Mouse (Mus musculus) heart, embryonic 16.5 days (tissue): Measurements from ENCODE around the gene Kcnj14. TPM values are rescaled to one million over a fixed set of nuclear protein-coding genes. Genes with fewer than 3 reads are reported as not detected.
A peak's percentile ranks its signal among the peaks of the same experiment; 100 is the strongest.

Experiments
- ATAC-seq: fragments of 200-750 bp; cut with Nextera tagmentation; replicated peaks from 2 replicates; pipeline ENCODE4 v1.8.0; 2017; ENCODE audit warnings: moderate number of reproducible peaks; ENCODE audit not compliant: insufficient read depth, low FRiP score; ENCODE audit errors: extremely low read depth
- H3K27ac ChIP-seq: fragments of 300-500 bp; sonication (generic); 2 replicates; pipeline ENCODE4 v1.5.1; 2014; ENCODE audit warnings: mild to moderate bottlenecking, low read length, control low read depth, moderate library complexity
- H3K27me3 ChIP-seq: fragments of 300-500 bp; sonication (generic); 2 replicates; pipeline ENCODE4 v1.6.1; 2014; ENCODE audit warnings: low read length, mixed read lengths; ENCODE audit not compliant: control insufficient read depth, insufficient read depth
- H3K36me3 ChIP-seq: fragments of 300-500 bp; sonication (generic); 2 replicates; pipeline ENCODE4 v1.6.1; 2014; ENCODE audit not compliant: control insufficient read depth, insufficient read depth
- H3K4me1 ChIP-seq: fragments of 300-500 bp; sonication (generic); 2 replicates; pipeline ENCODE4 v1.6.1; 2014; ENCODE audit warnings: low read length, mixed read lengths; ENCODE audit not compliant: control insufficient read depth, insufficient read depth
- H3K4me2 ChIP-seq: fragments of 300-500 bp; sonication (generic); 2 replicates; pipeline ENCODE4 v1.6.1; 2014; ENCODE audit warnings: low read depth, mild to moderate bottlenecking, control low read depth, low read length
- H3K4me3 ChIP-seq: fragments of 300-500 bp; sonication (generic); 2 replicates; pipeline ENCODE4 v1.5.1; 2014; ENCODE audit warnings: mild to moderate bottlenecking, control low read depth, low read length
- H3K9ac ChIP-seq: fragments of 300-500 bp; sonication (generic); 2 replicates; pipeline ENCODE4 v1.6.1; 2014; ENCODE audit warnings: low read length, control low read depth
- H3K9me3 ChIP-seq: fragments of 300-500 bp; sonication (generic); replicated peaks from 2 replicates; pipeline ENCODE4 v1.6.1; 2016; ENCODE audit warnings: low read length; ENCODE audit not compliant: control insufficient read depth
- WGBS: fragments of 180-500 bp; shearing (Covaris S2); extraction: QIAGEN DNeasy Blood & Tissue Kit; methylation state at CpG from one replicate; pipeline ENCODE4 v1.1.7; 2014; 5-methylcytosine and 5-hydroxymethylcytosine counted together
- polyA plus RNA-seq: library from polyadenylated mRNA; unstranded; fragments of >200 nt; fragmentation: Nextera tagmentation; extraction: Ambion mirVana; gene quantifications from 2 replicates; pipeline ENCODE4 v1.2.1, GENCODE M21; 2015

Kcnj14 gene
- polyA plus RNA-seq = 0.50 and 0.57 TPM in 2 replicates

- no peak within 1 kb of the TSS for H3K9ac ChIP-seq
- no peak within 1 kb of the TSS for H3K4me3 ChIP-seq
- H3K4me2 ChIP-seq = no peak within 1 kb of the TSS
- no peaks in the 10 kb centered on the region for H3K9me3 ChIP-seq
- WGBS = 60% methylated on average over 7 of the region's 7 CpGs
- H3K36me3 ChIP-seq = peaks cover 34% of the 10 kb centered on the region
- peaks cover under 1% of the 10 kb centered on the region; the same call in 1 of the 2 replicates for H3K4me1 ChIP-seq
- ATAC-seq = no peak
- H3K27me3 ChIP-seq = no peaks in the 10 kb centered on the region
- no peak within 1 kb of the TSS for H3K27ac ChIP-seq
Measured at GRCm38 (mm10) chr7:45824598-45824997, at the start of gene Kcnj14. Gene Kcnj14, minus strand, starts transcription at chr7:45824782.

GRCm38 (mm10) chr7:45873061-45873947, 48.7 kb upstream of the Kcnj14 start:
- Histone ChIP-seq H3K4me3 (peak overlapping the region; percentile 78), H3K9me3 (no peaks in the 10 kb centered on the region), H3K9ac (peak overlapping the region; percentile 97), H3K27me3 (peaks cover 25% of the 10 kb centered on the region), H3K4me1 (peaks cover 36% of the 10 kb centered on the region), H3K27ac (peak overlapping the region; percentile 92), H3K36me3 (peaks cover 35% of the 10 kb centered on the region), H3K4me2 (peak overlapping the region; percentile 81)
- 2% methylated on average over 28 of the region's 28 CpGs for WGBS
- peak; percentile 60 for ATAC-seq

GRCm38 (mm10) chr7:45872624-45873023, 48.0 kb upstream of the Kcnj14 start, which contains the start of gene Kdelr1:
Gene Kdelr1, plus strand, starts transcription at chr7:45872772.
- H3K4me3 ChIP-seq = peak within 1 kb of the TSS; percentile 78
- peak within 1 kb of the TSS; percentile 92 for H3K27ac ChIP-seq
- peaks cover 31% of the 10 kb centered on the region for H3K27me3 ChIP-seq
- WGBS = under 1% methylated on average over 18 of the region's 18 CpGs
- H3K4me1 ChIP-seq = peaks cover 36% of the 10 kb centered on the region
- ATAC-seq = peak; percentile 76
- peak within 1 kb of the TSS; percentile 97 for H3K9ac ChIP-seq
- peaks cover 31% of the 10 kb centered on the region for H3K36me3 ChIP-seq
- H3K9me3 ChIP-seq = no peaks in the 10 kb centered on the region
- peak within 1 kb of the TSS; percentile 81 for H3K4me2 ChIP-seq

GRCm38 (mm10) chr7:45870282-45871058, 45.9 kb upstream of the Kcnj14 start:
- peak overlapping the region; percentile 25 for H3K4me3 ChIP-seq
- no peaks in the 10 kb centered on the region for H3K9me3 ChIP-seq
- peaks cover 12% of the 10 kb centered on the region for H3K36me3 ChIP-seq
- peaks cover 36% of the 10 kb centered on the region for H3K4me1 ChIP-seq
- WGBS = 3% methylated on average over 30 of the region's 30 CpGs
- no peak for ATAC-seq
- H3K27me3 ChIP-seq = peaks cover 41% of the 10 kb centered on the region
- H3K9ac ChIP-seq = 0 out of 2 replicates have a peak overlapping the region, but pooled peaks have one; percentile 42
- H3K4me2 ChIP-seq = peak overlapping the region; percentile 59
- no peak overlapping the region for H3K27ac ChIP-seq

- WGBS = 4% methylated on average over 13 of the region's 14 CpGs
- H3K4me3 ChIP-seq = peak overlapping the region; percentile 28
- no peak overlapping the region for H3K27ac ChIP-seq
- H3K9ac ChIP-seq = peak overlapping the region; percentile 61
- H3K4me1 ChIP-seq = peaks cover 33% of the 10 kb centered on the region
- no peak for ATAC-seq
- peak overlapping the region; percentile 59 for H3K4me2 ChIP-seq
- no peaks in the 10 kb centered on the region for H3K9me3 ChIP-seq
- peaks cover 41% of the 10 kb centered on the region for H3K27me3 ChIP-seq
- peaks cover 7% of the 10 kb centered on the region for H3K36me3 ChIP-seq
Measured at GRCm38 (mm10) chr7:45869787-45870186, 45.2 kb upstream of the Kcnj14 start.

GRCm38 (mm10) chr7:45869107-45869670, 44.6 kb upstream of the Kcnj14 start:
- peak overlapping the region; percentile 28 for H3K4me3 ChIP-seq
- WGBS = 17% methylated on average over 8 of the region's 8 CpGs
- no peak for ATAC-seq
- peaks cover 27% of the 10 kb centered on the region for H3K4me1 ChIP-seq
- H3K36me3 ChIP-seq = peaks cover 2% of the 10 kb centered on the region; the same call in 1 of the 2 replicates
- H3K4me2 ChIP-seq = peak overlapping the region; percentile 59
- H3K9ac ChIP-seq = peak overlapping the region; percentile 61
- H3K9me3 ChIP-seq = no peaks in the 10 kb centered on the region
- peaks cover 41% of the 10 kb centered on the region for H3K27me3 ChIP-seq
- H3K27ac ChIP-seq = no peak overlapping the region

GRCm38 (mm10) chr7:45867871-45868270, 43.3 kb upstream of the Kcnj14 start:
- 33% methylated on average over 2 of the region's 2 CpGs for WGBS
- Histone ChIP-seq H3K4me2 (no peak overlapping the region), H3K27me3 (peaks cover 41% of the 10 kb centered on the region), H3K4me1 (peaks cover 20% of the 10 kb centered on the region), H3K9ac (no peak overlapping the region), H3K36me3 (no peaks in the 10 kb centered on the region), H3K27ac (no peak overlapping the region), H3K4me3 (no peak overlapping the region), H3K9me3 (no peaks in the 10 kb centered on the region)
- ATAC-seq = no peak

GRCm38 (mm10) chr7:45865925-45866910, 41.6 kb upstream of the Kcnj14 start:
- Histone ChIP-seq H3K9me3 (no peaks in the 10 kb centered on the region), H3K9ac (peak overlapping the region; percentile 88), H3K36me3 (no peaks in the 10 kb centered on the region), H3K27me3 (peaks cover 32% of the 10 kb centered on the region), H3K4me3 (peak overlapping the region; percentile 57), H3K4me1 (peaks cover 20% of the 10 kb centered on the region), H3K4me2 (peak overlapping the region; percentile 93), H3K27ac (peak overlapping the region; percentile 47)
- ATAC-seq = peak; percentile 75
- 1% methylated on average over 116 of the region's 117 CpGs for WGBS
